Mouse (Mus musculus) hindbrain, embryonic 12.5 days (tissue): ENCODE measurements around the gene Slc7a9. TPM values are rescaled to one million over a fixed set of nuclear protein-coding genes. Genes with fewer than 3 reads are reported as not detected.

Experiments used
- ATAC-seq: fragments of 200-750 bp; cut with Nextera tagmentation; 2 replicates; pipeline ENCODE4 v1.8.0; 2017; ENCODE audit warnings: moderate TSS enrichment; ENCODE audit not compliant: low FRiP score
- H3K27ac ChIP-seq: fragments of 300-500 bp; sonication (generic); 2 replicates; pipeline ENCODE4 v1.5.1; 2016; ENCODE audit warnings: mild to moderate bottlenecking
- H3K27me3 ChIP-seq: fragments of 300-500 bp; sonication (generic); 2 replicates; pipeline ENCODE4 v1.6.1; 2016; ENCODE audit warnings: mild to moderate bottlenecking
- H3K36me3 ChIP-seq: fragments of 300-500 bp; sonication (generic); 2 replicates; pipeline ENCODE4 v1.6.1; 2016; ENCODE audit warnings: mild to moderate bottlenecking
- H3K4me1 ChIP-seq: fragments of 300-500 bp; sonication (generic); 2 replicates; pipeline ENCODE4 v1.6.1; 2016
- H3K4me2 ChIP-seq: fragments of 300-500 bp; sonication (generic); replicated peaks from 2 replicates; pipeline ENCODE4 v1.6.1; 2016; ENCODE audit warnings: mild to moderate bottlenecking
- H3K4me3 ChIP-seq: fragments of 300-500 bp; sonication (generic); 2 replicates; pipeline ENCODE4 v1.5.1; 2016; ENCODE audit warnings: mild to moderate bottlenecking
- H3K9ac ChIP-seq: fragments of 300-500 bp; sonication (generic); 2 replicates; pipeline ENCODE4 v1.6.1; 2016; ENCODE audit warnings: mild to moderate bottlenecking, moderate library complexity
- H3K9me3 ChIP-seq: fragments of 300-500 bp; sonication (generic); replicated peaks from 2 replicates; pipeline ENCODE4 v1.6.1; 2016; ENCODE audit warnings: mild to moderate bottlenecking
- WGBS: fragments of 180-500 bp; shearing (Covaris S2); methylation state at CpG from one replicate; pipeline ENCODE4 v1.1.7; 2016; 5-methylcytosine and 5-hydroxymethylcytosine counted together
- polyA plus RNA-seq: library from polyadenylated mRNA; unstranded; fragments of >200 nt; fragmentation: Nextera tagmentation; extraction: Ambion mirVana; gene quantifications from 2 replicates; pipeline ENCODE4 v1.2.1, GENCODE M21; 2016

The Slc7a9 gene
- not detected in 2 replicates for polyA plus RNA-seq

DNA sequence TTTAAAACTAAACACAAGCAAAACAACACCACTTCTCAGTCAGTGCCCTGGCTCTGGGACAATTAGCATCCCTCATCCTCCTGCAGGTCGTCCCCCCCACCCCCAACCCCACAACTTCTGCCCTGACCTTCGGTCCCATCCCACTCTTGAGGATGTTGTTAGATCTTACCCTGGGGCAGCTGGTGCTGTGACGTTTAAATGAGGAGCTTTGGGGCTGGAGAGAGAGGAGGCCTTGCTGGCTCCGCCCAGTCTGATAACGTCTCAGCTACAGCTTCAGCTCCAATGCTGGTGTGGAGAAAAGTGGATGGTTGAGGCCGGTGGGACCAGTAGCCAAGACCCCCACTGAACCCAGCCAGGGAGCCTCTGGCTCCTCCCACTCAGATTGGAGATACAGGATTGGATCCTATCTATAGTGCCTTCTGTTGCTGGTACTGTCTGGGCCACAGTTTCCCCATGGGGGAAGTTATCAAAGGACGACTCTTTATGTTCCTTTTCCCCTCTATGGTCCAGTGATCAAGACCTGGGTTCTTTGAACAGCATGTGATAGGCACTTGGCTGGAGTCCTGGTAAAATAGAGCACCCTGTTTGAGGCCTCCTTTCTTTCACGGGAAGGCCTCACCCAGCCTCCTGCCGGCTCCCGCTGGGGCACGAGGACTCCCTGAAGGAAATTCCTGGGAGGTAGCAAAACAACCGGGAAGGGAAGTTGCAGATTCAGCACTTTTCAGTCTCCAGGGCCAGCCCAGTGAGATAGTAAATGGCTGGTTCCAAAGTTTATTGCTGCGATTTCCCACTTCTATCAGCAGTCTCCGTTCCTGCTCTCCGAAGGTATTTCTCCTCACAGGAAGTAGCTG, at the start of gene Slc7a9:
Gene Slc7a9 (plus strand): TSS at position 801 of the 851 bp plus-strand sequence.
- H3K4me2 ChIP-seq, result no peak within 1 kb of the TSS
- no peaks in the 10 kb centered on the region for H3K36me3 ChIP-seq
- H3K27me3 ChIP-seq, result no peaks in the 10 kb centered on the region
- H3K4me3 ChIP-seq, result no peak within 1 kb of the TSS
- 32% methylated on average over 15 of the region's 15 CpGs for WGBS
- no peak within 1 kb of the TSS for H3K9ac ChIP-seq
- no peaks in the 10 kb centered on the region for H3K9me3 ChIP-seq
- H3K27ac ChIP-seq, result no peak within 1 kb of the TSS
- H3K4me1 ChIP-seq, result peaks cover 4% of the 10 kb centered on the region
- ATAC-seq, result no peak

GRCm38 (mm10) chr7:35401169-35401568, 47.4 kb upstream of the Slc7a9 start:
- H3K27ac ChIP-seq, result no peak overlapping the region
- no peak overlapping the region for H3K9ac ChIP-seq
- H3K36me3 ChIP-seq, result peaks cover 65% of the 10 kb centered on the region
- H3K4me1 ChIP-seq, result peaks cover 12% of the 10 kb centered on the region
- H3K27me3 ChIP-seq, result no peaks in the 10 kb centered on the region
- 92% methylated on average over 3 of the region's 4 CpGs for WGBS
- H3K9me3 ChIP-seq, result no peaks in the 10 kb centered on the region
- H3K4me2 ChIP-seq, result no peak overlapping the region
- ATAC-seq, result no peak
- H3K4me3 ChIP-seq, result no peak overlapping the region

GRCm38 (mm10) chr7:35415226-35415625, 33.4 kb upstream of the Slc7a9 start:
- ATAC-seq, result no peak
- H3K4me3 ChIP-seq, result no peak overlapping the region
- H3K9me3 ChIP-seq, result no peaks in the 10 kb centered on the region
- no peak overlapping the region for H3K4me2 ChIP-seq
- no peaks in the 10 kb centered on the region for H3K27me3 ChIP-seq
- H3K36me3 ChIP-seq, result peaks cover 76% of the 10 kb centered on the region
- 73% methylated on average over 5 of the region's 5 CpGs for WGBS
- H3K9ac ChIP-seq, result no peak overlapping the region
- H3K4me1 ChIP-seq, result no peaks in the 10 kb centered on the region
- no peak overlapping the region for H3K27ac ChIP-seq

- H3K9ac ChIP-seq, result no peak overlapping the region
- no peak overlapping the region for H3K4me3 ChIP-seq
- H3K36me3 ChIP-seq, result peaks cover 76% of the 10 kb centered on the region
- H3K4me1 ChIP-seq, result no peaks in the 10 kb centered on the region
- WGBS, result 82% methylated on average over 9 of the region's 9 CpGs
- no peaks in the 10 kb centered on the region for H3K9me3 ChIP-seq
- no peak for ATAC-seq
- no peak overlapping the region for H3K27ac ChIP-seq
- no peaks in the 10 kb centered on the region for H3K27me3 ChIP-seq
- no peak overlapping the region for H3K4me2 ChIP-seq
Observed at GRCm38 (mm10) chr7:35415801-35416653, 32.6 kb upstream of the Slc7a9 start.

DNA sequence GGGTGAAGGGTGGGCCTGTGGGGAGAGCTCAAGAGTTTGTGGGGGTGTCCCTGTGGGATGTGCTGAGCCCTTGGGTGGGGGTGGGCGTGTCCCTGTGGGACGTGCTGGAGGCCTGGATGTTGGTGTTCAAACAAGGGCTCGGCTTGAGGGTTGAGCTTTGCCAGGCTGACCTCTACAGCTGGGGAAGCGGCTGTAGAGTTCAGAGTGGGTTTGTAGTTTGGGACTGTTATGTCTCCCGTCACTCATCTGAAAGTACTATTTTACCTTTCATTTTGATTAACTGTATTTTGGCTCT, 32.0 kb upstream of the Slc7a9 start:
- WGBS, result 90% methylated on average over 5 of the region's 5 CpGs
- H3K36me3 ChIP-seq, result peaks cover 79% of the 10 kb centered on the region

DNA sequence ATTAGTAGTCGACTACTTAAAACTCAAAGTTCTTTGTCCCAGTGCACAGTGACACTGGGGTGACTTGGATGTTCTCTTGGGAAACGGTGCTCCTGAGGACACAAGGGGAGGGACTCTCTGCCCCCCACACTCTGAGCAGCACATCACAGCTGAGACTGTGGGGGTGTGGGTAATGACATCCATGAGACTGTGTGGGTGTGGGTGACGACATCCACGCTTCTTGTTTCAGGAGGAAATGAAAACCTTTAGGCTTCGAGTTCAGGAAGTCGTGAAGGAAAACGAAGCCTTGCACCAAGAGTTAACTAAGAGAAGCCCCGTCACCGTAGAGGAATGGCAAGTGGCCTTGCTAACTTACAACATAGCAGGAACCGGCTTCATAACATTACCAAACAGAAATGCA, 25.5 kb upstream of the Slc7a9 start:
- Histone ChIP-seq H3K9me3 (no peaks in the 10 kb centered on the region), H3K4me1 (no peaks in the 10 kb centered on the region), H3K27ac (no peak overlapping the region), H3K27me3 (no peaks in the 10 kb centered on the region), H3K36me3 (peaks cover 79% of the 10 kb centered on the region), H3K9ac (no peak overlapping the region), H3K4me3 (no peak overlapping the region), H3K4me2 (no peak overlapping the region)
- no peak for ATAC-seq
- 91% methylated on average over 10 of the region's 10 CpGs for WGBS

More for the DNA sequence above, 32.0 kb upstream of the Slc7a9 start:
- H3K9me3 ChIP-seq, result no peaks in the 10 kb centered on the region
- H3K9ac ChIP-seq, result no peak overlapping the region
- H3K4me1 ChIP-seq, result no peaks in the 10 kb centered on the region
- H3K4me2 ChIP-seq, result no peak overlapping the region
- no peak overlapping the region for H3K4me3 ChIP-seq
- no peaks in the 10 kb centered on the region for H3K27me3 ChIP-seq
- no peak overlapping the region for H3K27ac ChIP-seq
- ATAC-seq, result no peak

DNA sequence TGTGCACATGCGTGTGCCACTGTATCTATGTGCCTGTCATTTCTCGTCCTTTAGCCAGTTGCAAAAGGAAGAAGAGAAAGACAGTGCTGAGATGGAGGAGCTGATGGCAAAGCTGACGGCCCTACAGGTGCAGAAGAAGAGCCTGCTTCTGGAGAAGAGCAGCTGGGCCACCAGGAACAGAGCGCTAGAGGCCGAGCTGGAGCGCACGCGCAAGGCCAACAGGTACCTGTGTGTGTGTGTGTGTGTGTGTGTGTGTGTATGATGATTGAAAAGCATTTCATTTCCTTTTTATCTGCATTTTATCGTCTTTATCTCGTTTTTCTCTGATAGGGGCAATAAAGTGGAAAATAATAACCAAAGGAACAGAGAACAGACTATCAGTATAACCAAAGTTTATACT, 20.4 kb upstream of the Slc7a9 start:
- Histone ChIP-seq H3K4me3 (no peak overlapping the region), H3K27ac (no peak overlapping the region), H3K9ac (no peak overlapping the region), H3K4me1 (no peaks in the 10 kb centered on the region), H3K9me3 (no peaks in the 10 kb centered on the region), H3K36me3 (peaks cover 76% of the 10 kb centered on the region), H3K4me2 (no peak overlapping the region), H3K27me3 (no peaks in the 10 kb centered on the region)
- no peak for ATAC-seq
- WGBS, result 96% methylated on average over 10 of the region's 10 CpGs

- no peak overlapping the region for H3K4me2 ChIP-seq
- no peaks in the 10 kb centered on the region for H3K27me3 ChIP-seq
- no peaks in the 10 kb centered on the region for H3K9me3 ChIP-seq
- peaks cover 72% of the 10 kb centered on the region for H3K36me3 ChIP-seq
- no peak for ATAC-seq
- H3K4me1 ChIP-seq, result no peaks in the 10 kb centered on the region
- no peak overlapping the region for H3K9ac ChIP-seq
- 76% methylated on average over 9 of the region's 9 CpGs for WGBS
- H3K27ac ChIP-seq, result no peak overlapping the region
- no peak overlapping the region for H3K4me3 ChIP-seq
Observed at GRCm38 (mm10) chr7:35435266-35435665, 13.3 kb upstream of the Slc7a9 start.

DNA sequence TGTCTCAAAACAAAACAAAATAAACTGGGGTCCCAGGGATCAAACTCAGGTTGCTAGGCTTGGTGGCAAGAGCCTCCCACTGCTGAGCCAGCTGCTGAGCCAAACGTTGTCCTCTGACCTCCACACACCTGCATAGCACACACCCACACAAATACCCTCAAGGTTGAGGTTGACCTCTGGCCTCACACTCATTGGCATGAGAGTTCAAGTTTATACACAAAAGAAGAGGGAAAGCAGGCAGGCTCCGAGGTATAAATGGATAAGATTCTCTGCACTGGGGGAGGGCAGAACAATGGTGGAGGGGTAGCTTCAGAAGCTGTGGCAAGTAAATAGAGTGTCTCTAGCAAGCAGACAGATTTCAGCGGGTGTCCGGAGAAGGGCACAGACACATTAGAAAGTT, 1.1 kb upstream of the Slc7a9 start:
- Histone ChIP-seq H3K27ac (no peak overlapping the region), H3K4me3 (no peak overlapping the region), H3K36me3 (no peaks in the 10 kb centered on the region), H3K9me3 (no peaks in the 10 kb centered on the region), H3K9ac (no peak overlapping the region), H3K4me1 (peaks cover 4% of the 10 kb centered on the region), H3K27me3 (no peaks in the 10 kb centered on the region), H3K4me2 (no peak overlapping the region)
- 43% methylated on average over 4 of the region's 4 CpGs for WGBS
- no peak for ATAC-seq

DNA sequence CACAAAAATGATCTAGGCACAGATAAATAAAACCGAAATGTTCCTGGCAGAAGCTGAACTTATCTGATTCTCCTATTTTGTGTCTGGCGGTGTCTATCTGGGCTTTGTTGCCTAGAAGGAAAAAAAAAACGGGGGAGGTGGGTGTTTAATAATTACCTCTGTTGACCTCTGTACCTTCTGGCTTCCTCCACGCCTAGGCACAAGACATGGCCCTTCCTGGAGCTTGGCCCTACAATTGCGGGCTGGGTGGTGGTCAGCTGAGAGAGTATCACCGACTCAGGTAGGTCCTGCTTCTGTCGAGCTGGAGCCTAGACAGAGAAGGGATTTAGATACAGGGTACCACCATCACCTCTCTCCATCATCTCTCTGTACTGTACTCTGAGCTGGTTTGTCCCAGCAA, 271 bp downstream of the Slc7a9 start:
- WGBS, result 78% methylated on average over 7 of the region's 7 CpGs

DNA sequence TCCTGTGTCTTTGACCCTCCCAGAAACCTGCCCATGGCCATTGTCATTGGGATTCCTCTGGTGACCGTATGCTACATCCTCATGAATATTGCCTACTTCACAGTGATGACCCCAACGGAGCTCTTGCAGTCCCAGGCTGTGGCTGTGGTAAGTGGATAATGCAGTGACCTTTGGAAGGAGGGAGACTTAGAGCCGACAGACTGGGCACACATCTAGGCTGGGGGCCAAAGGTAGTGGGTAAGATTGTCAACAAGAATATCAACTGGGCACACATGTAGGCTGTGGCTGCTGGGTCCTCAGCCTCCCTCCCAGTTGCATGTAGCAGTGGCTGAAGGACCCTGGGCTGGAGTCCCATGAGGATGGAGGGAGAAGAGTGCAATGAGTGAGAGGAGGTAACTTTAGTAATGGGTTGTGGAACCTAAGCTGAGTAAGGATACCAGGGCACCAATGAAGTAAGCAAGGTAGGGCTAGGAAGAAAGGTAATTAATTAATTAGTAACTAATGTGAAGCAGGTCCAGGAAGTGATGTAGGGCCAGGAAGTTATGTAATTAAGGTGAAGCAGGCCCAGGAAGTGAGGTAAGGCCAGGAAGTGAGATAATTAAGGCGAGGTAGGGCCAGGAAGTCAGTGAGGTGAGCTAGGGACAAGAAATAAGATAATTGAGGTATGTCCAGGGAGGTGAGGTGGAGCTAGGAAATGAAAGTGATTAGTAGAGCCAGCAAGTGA, 7.7 kb downstream of the Slc7a9 start:
- no peak overlapping the region for H3K4me2 ChIP-seq
- no peak overlapping the region for H3K27ac ChIP-seq
- no peaks in the 10 kb centered on the region for H3K9me3 ChIP-seq
- H3K4me1 ChIP-seq, result no peaks in the 10 kb centered on the region
- no peaks in the 10 kb centered on the region for H3K36me3 ChIP-seq
- 83% methylated on average over 4 of the region's 4 CpGs for WGBS
- ATAC-seq, result no peak
- no peaks in the 10 kb centered on the region for H3K27me3 ChIP-seq
- no peak overlapping the region for H3K9ac ChIP-seq
- no peak overlapping the region for H3K4me3 ChIP-seq

More for the DNA sequence above, 271 bp downstream of the Slc7a9 start:
- Histone ChIP-seq H3K27ac (no peak overlapping the region), H3K4me2 (no peak overlapping the region), H3K9ac (no peak overlapping the region), H3K27me3 (no peaks in the 10 kb centered on the region), H3K36me3 (no peaks in the 10 kb centered on the region), H3K9me3 (no peaks in the 10 kb centered on the region), H3K4me1 (peaks cover 4% of the 10 kb centered on the region), H3K4me3 (no peak overlapping the region)
- no peak for ATAC-seq

- Histone ChIP-seq H3K4me1 (no peaks in the 10 kb centered on the region), H3K36me3 (no peaks in the 10 kb centered on the region), H3K4me2 (no peak overlapping the region), H3K9ac (no peak overlapping the region), H3K27me3 (no peaks in the 10 kb centered on the region), H3K4me3 (no peak overlapping the region), H3K9me3 (no peaks in the 10 kb centered on the region), H3K27ac (no peak overlapping the region)
- ATAC-seq, result no peak
- 85% methylated on average over 4 of the region's 4 CpGs for WGBS
Observed at GRCm38 (mm10) chr7:35460971-35461370, 12.4 kb downstream of the Slc7a9 start.
